Mouse (Mus musculus): Measurements from ENCODE around the gene Naa35. TPM values are rescaled to one million over a fixed set of nuclear protein-coding genes. Genes with fewer than 3 reads are reported as not detected.
A peak's percentile ranks its signal among the peaks of the same experiment; 100 is the strongest.

Naa35 gene
- polyA plus RNA-seq, 2 experiments = 12.6 to 27.1 TPM

DNA sequence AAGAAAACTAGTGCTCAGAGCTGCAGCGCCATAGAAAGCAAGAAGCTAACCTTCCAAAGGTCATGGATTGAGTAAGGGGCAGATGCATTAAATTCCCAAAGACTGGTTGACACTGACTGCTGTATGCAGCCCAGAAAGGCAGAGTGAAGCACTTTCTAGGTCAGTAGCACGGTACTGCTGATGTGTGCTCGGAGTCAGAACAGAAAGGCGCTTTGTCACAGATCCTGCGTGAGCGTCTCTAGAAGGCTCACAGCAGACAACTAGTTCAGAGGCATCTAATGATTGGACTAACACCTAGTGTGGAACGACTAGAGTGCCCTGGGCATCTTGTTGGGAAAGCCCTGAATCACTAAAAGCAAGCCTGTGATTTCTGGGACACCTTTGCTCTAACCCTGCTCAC is 52.7 kb downstream of the Naa35 start:
- TF ChIP-seq EP300 (IDR thresholded peaks at IDR 0.05; ENCODE audit: low read depth) (no peak), CTCF (IDR thresholded peaks at IDR 0.05; ENCODE audit: low read depth) (no peak)
- ATAC-seq (ENCODE audit: insufficient read depth) = no peak
- Histone ChIP-seq H3K4me3 (ENCODE audit: insufficient read depth in 1 of 2, low read depth in 2 of 2, low read length in 2 of 2) (no peak overlapping the region), H3K4me2 (ENCODE audit: low read depth) (no peak overlapping the region), H3K27me3 (ENCODE audit: control insufficient read depth, insufficient read depth, low read length) (no peaks in the 10 kb centered on the region), H3K4me1 (replicated peaks; ENCODE audit: control insufficient read depth in 2 of 2, insufficient read depth in 2 of 2, low read length in 1 of 2) (peaks cover 36 to 39% of the 10 kb centered on the region in 2 experiments), H3K27ac (no peak overlapping the region), H3K9ac (replicated peaks) (no peak overlapping the region), H3K9me3 (ENCODE audit: control insufficient read depth, low read length) (no peaks in the 10 kb centered on the region), H3K36me3 (replicated peaks; ENCODE audit: control insufficient read depth, insufficient read depth, low read depth) (peaks cover 75% of the 10 kb centered on the region)
- DNase-seq (ENCODE audit: low read depth in 3 of 3, low spot score in 3 of 3) = no peak
- WGBS (ENCODE audit: insufficient replicate concordance) = 88% methylated on average over 7 of the region's 7 CpGs

DNA sequence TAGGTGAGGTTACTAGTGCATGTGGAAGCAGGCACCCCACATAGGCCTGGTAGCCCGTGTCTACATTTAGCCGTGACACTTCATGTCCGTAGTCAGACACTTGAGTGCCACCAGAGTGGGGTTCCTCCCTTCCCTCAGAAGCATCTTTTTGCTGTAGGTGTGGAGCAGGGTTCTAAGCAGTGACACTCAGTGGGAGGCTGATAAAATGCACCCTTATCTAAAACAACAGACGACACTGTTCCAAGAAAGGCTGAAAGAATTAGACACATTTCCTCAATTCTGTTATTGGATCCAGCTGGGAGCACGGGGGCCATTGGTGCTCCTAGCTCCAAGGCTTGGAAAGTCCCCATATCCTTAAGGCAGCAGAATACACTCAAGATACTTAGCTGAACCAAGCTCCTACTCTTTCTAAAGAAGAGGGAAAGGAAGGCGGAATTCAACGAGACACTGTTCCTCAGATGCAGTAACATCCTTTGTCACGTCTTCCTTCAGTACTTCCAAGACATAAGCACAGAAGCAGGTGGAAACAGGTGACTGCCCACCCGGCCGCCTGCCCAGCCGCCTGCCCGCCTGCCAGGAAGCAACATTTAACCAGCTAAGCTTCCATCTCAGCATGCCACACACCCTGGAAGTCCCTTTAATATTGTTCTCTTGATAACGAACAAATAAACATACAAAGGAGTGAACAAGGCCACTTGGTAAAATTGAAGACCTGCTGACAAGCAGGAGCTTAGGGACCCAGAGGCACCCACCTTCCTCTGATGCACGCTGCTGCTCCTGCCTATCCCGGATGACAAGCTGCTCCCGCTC is 54.5 kb downstream of the Naa35 start:
- peak; percentile 53 to 75 (median 58) for DNase-seq (ENCODE audit: low read depth in 3 of 3, low spot score in 3 of 3)
- TF ChIP-seq CTCF (IDR thresholded peaks at IDR 0.05; ENCODE audit: low read depth) (no peak), EP300 (IDR thresholded peaks at IDR 0.05; ENCODE audit: low read depth) (peak; percentile 79)
- Histone ChIP-seq H3K36me3 (replicated peaks; ENCODE audit: control insufficient read depth, insufficient read depth, low read depth) (peaks cover 64% of the 10 kb centered on the region), H3K27ac (peak overlapping the region; percentile 52), H3K9ac (replicated peaks) (peak overlapping the region; percentile 24; the same call in 1 of the 2 replicates), H3K27me3 (ENCODE audit: control insufficient read depth, insufficient read depth, low read length) (no peaks in the 10 kb centered on the region), H3K4me2 (ENCODE audit: low read depth) (peak overlapping the region; percentile 23), H3K4me1 (replicated peaks; ENCODE audit: control insufficient read depth in 2 of 2, insufficient read depth in 2 of 2, low read length in 1 of 2) (peaks cover 45 to 47% of the 10 kb centered on the region in 2 experiments), H3K4me3 (ENCODE audit: insufficient read depth in 1 of 2, low read depth in 2 of 2, low read length in 2 of 2) (no peak overlapping the region; a peak in 1 of 4 replicates), H3K9me3 (ENCODE audit: control insufficient read depth, low read length) (no peaks in the 10 kb centered on the region)
- 59% methylated on average over 16 of the region's 16 CpGs for WGBS (ENCODE audit: insufficient replicate concordance)
- ATAC-seq (ENCODE audit: insufficient read depth) = peak; percentile 63

DNA sequence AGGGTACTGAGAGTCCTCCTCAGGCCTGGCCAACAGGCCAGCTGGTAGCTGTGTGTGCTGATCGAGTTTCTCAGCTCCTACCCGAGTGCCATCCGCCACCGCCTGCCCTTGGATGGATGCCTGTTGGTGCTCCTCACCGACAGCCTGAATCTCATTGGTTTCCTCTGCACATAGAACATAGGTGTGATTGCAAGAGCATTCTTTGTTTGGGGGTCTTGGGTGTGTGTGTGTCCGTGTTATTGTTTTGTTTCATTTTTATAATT is 55.0 kb downstream of the Naa35 start:
- Histone ChIP-seq H3K27ac (peak overlapping the region; percentile 2; the same call in 1 of the 2 replicates), H3K36me3 (replicated peaks; ENCODE audit: control insufficient read depth, insufficient read depth, low read depth) (peaks cover 63% of the 10 kb centered on the region)
- no peak for TF ChIP-seq EP300 (IDR thresholded peaks at IDR 0.05; ENCODE audit: low read depth)

DNA sequence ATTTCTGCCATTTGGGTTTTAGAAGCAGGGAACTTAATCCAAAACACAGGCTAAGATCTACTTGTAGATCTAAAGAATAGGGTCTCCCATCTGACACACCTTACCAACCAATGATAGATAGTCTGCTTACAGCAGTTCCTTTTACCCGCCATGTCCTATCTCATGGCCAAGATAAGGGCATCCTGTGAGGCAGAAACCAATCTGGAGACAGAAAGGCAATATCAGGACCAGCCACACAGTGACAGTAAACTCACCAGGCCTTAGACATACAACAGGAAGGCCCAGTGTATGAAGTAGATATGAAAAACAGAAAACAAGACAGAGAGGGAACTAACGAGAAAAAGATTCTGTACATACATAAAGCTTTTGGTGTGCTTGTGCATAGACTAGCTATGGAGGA is 57.8 kb downstream of the Naa35 start:
- peaks cover 47 to 53% of the 10 kb centered on the region in 2 experiments for H3K4me1 ChIP-seq (replicated peaks; ENCODE audit: control insufficient read depth in 2 of 2, insufficient read depth in 2 of 2, low read length in 1 of 2)
- H3K27me3 ChIP-seq (ENCODE audit: control insufficient read depth, insufficient read depth, low read length) = no peaks in the 10 kb centered on the region
- no peak overlapping the region for H3K4me3 ChIP-seq (ENCODE audit: insufficient read depth in 1 of 2, low read depth in 2 of 2, low read length in 2 of 2)
- TF ChIP-seq CTCF (IDR thresholded peaks at IDR 0.05; ENCODE audit: low read depth) (peak; percentile 21; the same call in 1 of the 2 replicates), EP300 (IDR thresholded peaks at IDR 0.05; ENCODE audit: low read depth) (peak; percentile 98)
- WGBS (ENCODE audit: insufficient replicate concordance) = 5% methylated on average over 2 of the region's 2 CpGs
- peak overlapping the region; percentile 88 for H3K27ac ChIP-seq
- ATAC-seq (ENCODE audit: insufficient read depth) = peak; percentile 94
- no peak overlapping the region for H3K9ac ChIP-seq (replicated peaks)
- DNase-seq (ENCODE audit: low read depth in 3 of 3, low spot score in 3 of 3) = peak; percentile 76 to 80 (median 76)
- no peaks in the 10 kb centered on the region for H3K9me3 ChIP-seq (ENCODE audit: control insufficient read depth, low read length)
- peaks cover 38% of the 10 kb centered on the region for H3K36me3 ChIP-seq (replicated peaks; ENCODE audit: control insufficient read depth, insufficient read depth, low read depth)
- peak overlapping the region; percentile 57 for H3K4me2 ChIP-seq (ENCODE audit: low read depth)

More for the DNA sequence above, 55.0 kb downstream of the Naa35 start:
- Histone ChIP-seq H3K4me3 (ENCODE audit: insufficient read depth in 1 of 2, low read depth in 2 of 2, low read length in 2 of 2) (no peak overlapping the region), H3K9ac (replicated peaks) (no peak overlapping the region), H3K9me3 (ENCODE audit: control insufficient read depth, low read length) (no peaks in the 10 kb centered on the region), H3K4me1 (replicated peaks; ENCODE audit: control insufficient read depth in 2 of 2, insufficient read depth in 2 of 2, low read length in 1 of 2) (peaks cover 45 to 47% of the 10 kb centered on the region in 2 experiments), H3K27me3 (ENCODE audit: control insufficient read depth, insufficient read depth, low read length) (no peaks in the 10 kb centered on the region), H3K4me2 (ENCODE audit: low read depth) (no peak overlapping the region)
- DNase-seq (ENCODE audit: low read depth in 3 of 3, low spot score in 3 of 3) = no peak
- 77% methylated on average over 6 of the region's 6 CpGs for WGBS (ENCODE audit: insufficient replicate concordance)
- ATAC-seq (ENCODE audit: insufficient read depth) = no peak

DNA sequence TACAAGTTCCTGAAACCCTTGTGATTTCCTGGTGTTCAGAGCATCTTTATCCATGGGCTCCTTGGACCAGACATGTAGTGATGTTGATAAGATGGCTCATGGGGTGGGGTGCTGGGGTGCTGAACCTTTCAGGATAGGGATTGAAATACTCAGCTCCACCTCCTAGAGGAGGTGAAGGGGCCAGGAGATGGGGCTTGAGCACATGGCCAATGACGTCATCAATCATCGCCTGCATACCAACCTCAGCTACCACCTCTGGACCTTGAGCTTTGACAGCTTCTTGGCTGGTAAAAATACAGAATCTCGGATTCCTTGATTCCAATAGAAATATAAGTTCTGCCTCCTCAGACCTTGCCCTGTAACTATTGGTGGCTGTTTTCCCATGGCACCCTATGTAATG is 60.4 kb downstream of the Naa35 start:
- ATAC-seq (ENCODE audit: insufficient read depth) (no peak), DNase-seq (ENCODE audit: low read depth in 3 of 3, low spot score in 3 of 3) (no peak)
- Histone ChIP-seq H3K4me1 (replicated peaks; ENCODE audit: control insufficient read depth in 2 of 2, insufficient read depth in 2 of 2, low read length in 1 of 2) (peaks cover 30 to 34% of the 10 kb centered on the region in 2 experiments), H3K4me2 (ENCODE audit: low read depth) (no peak overlapping the region), H3K9me3 (ENCODE audit: control insufficient read depth, low read length) (no peaks in the 10 kb centered on the region), H3K9ac (replicated peaks) (no peak overlapping the region), H3K27ac (no peak overlapping the region), H3K36me3 (replicated peaks; ENCODE audit: control insufficient read depth, insufficient read depth, low read depth) (peaks cover 30% of the 10 kb centered on the region), H3K4me3 (ENCODE audit: insufficient read depth in 1 of 2, low read depth in 2 of 2, low read length in 2 of 2) (no peak overlapping the region), H3K27me3 (ENCODE audit: control insufficient read depth, insufficient read depth, low read length) (no peaks in the 10 kb centered on the region)
- no peak for TF ChIP-seq CTCF (IDR thresholded peaks at IDR 0.05; ENCODE audit: low read depth)
- TF ChIP-seq EP300 (IDR thresholded peaks at IDR 0.05; ENCODE audit: low read depth) = no peak
- WGBS (ENCODE audit: insufficient replicate concordance) = 77% methylated on average over 3 of the region's 3 CpGs
